Mouse (Mus musculus) cerebellum, adult 9-10 months (tissue): ENCODE measurements around the gene Umad1.

Experiments
- DNase-seq: peaks from one replicate; pipeline ENCODE4 v3.0.0; 2022

Gene Umad1

DNA sequence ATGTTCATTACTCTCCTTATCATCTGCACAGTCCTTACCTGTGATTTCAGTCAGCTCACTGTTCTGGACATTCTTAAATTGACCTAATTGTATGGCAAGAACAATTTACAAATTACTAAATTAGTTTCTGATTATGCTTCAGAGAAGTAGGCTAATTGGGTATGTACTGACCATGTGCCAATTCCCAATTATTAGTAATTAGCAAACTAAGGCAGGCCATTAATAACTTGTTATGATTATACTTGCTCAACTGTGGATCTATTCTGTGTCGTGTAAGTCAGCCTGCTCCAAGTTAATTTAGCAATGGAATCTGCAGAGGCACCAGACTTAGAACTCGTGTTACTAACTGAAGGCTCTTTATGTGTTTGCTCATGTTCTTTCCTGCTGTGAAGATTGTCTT is 114.0 kb downstream of the Umad1 start:
- no peak for DNase-seq

DNA sequence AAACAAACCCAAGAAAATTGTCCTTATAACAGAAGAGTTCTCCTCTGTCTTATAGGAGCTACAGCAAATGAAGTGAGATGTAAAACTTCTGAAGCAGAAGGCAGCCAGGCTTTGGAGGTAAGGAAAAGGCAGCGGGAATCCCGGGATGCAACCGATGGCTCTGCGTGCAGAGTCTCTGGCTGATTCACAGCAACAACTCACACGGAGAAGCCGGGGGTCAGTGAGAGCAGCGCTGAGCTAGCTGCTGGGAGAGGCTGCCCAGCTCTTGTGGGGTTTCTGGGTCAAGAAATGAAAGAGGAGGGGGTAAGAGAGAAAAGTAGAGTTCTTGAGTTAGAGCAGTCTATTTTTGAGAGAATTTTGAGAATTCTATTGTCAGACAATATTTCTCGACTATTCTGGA is 114.8 kb downstream of the Umad1 start:
- no peak for DNase-seq

DNA sequence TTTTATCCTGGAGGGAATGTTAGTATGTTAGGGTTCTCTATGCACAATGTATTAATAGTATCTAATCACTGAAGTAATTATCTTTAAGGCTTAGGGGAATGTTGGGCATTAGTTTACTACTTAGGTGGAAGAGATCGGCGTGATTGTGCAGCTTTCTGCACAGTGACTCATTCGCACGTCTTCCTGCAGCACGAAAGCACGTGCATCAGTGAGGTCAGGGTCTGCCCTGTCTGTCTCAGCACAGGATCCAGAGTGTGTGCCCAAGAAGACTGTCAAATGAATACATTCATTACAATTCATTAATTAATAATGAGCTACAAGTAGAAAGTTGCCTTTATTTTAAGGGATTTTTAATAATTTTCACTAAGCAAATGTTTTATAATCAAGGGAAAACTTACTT is 115.2 kb downstream of the Umad1 start:
- DNase-seq, result no peak

DNA sequence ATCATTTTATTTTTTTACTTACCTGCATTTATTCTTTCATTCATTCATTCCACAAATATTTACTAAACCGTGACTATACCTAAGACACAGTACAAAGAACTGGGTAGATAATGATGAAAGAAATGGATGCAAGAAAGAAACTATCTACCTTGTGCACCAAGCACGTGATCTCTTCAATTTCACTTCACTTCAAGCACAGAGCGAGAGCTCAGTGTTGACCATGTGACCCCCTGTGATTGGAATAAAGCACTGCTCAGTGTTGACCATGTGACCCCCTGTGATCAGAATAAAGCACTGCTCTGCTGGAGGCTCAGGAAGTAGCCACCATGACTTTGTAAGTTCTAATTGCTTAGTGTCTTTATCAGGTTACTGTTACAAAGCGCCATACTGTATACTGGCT is 115.6 kb downstream of the Umad1 start:
- DNase-seq, result no peak

DNA sequence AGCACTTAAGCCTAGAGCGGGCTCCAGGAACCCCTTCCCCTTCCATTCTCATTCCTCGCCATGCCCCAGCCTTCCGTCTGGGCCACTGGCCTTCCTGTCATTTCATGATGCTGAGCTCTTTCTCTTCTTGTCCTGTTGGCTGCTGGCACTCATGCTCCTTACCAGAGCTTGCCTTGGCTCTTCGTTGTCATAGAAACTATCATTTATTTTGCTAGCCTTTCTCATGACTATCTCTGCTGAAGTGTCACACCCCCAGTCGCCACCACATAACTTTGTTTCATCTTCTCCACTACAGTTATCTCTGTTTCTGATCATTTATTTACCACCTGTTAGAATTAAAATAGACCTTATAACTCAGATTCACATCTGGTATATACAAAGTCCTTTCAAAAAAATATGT is 117.3 kb downstream of the Umad1 start:
- DNase-seq, result no peak

DNA sequence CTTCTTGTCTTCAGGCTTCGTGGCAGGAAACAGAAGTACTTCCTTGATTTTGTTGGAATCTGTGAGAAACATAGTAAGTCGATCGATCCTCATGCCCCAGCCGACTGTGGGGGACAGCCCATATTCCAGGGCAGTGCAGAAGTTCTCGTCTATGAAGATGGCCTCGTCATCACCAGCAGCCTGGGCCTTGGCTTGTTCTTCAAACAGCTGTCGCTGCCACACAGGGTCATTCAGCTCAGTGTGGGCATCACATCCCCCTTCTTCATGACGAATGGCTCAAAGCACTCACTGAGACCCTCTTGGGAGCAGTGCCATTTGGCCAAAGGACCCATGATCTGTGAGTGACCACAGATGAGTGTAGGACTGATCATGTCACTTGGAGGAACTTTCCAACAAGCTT is 118.6 kb downstream of the Umad1 start:
- DNase-seq, result no peak

DNA sequence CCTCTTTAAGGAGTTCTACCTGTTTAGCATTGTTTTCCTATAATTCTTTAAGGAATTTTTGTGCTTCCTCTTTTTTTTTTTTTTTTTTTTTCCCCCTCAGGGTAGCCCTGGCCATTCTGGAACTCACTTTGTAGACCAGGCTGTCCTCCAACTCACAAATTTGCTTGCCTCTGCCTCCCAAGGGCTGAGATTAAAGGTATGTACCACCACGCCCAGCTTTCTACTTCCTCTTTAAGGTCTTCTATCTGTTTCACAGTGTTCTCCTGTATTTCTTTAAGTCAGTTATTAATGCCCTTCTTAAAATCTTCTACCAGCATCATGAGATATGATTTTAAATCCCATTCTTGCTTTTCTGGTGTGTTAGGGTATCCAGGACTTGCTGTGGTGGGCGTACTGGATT is 130.2 kb downstream of the Umad1 start:
- DNase-seq, result no peak

DNA sequence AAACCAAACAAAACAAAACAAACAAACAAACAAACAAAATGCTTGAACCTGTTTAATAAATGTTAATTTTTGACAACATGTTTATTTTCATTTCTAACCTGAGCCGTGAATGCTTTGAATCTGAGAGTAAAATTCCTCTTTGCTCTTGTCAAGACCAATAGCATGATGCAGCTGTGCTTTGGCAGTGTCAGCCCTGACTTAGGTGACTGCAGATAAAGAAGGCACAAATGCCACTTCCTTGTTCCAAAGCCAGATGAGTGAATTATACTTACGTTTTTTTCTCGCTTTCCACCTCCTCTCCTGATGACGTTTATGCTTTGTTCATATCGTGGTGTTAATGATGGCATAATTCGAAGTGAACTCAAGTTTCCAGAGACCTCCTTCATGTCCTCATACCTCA is 131.2 kb downstream of the Umad1 start:
- DNase-seq, result no peak

DNA sequence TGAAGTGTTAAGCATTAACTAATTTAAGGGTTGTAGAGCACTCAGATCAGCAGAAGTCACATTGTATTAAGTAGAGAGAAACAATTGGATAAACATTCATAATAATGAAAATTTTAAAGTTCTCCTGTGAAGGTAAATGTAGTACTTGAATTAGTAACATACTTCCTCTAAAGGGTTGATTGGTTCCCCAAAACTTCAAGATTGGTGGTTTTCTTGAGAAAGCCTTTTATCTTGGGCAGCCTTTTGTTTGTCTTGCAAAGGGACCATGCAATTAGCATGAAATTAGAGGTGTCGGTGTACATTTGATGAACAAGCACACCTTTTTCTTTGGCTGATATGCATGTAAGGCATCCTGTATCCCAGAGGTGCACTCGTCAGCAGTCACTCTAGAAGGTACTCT is 131.8 kb downstream of the Umad1 start:
- no peak for DNase-seq

DNA sequence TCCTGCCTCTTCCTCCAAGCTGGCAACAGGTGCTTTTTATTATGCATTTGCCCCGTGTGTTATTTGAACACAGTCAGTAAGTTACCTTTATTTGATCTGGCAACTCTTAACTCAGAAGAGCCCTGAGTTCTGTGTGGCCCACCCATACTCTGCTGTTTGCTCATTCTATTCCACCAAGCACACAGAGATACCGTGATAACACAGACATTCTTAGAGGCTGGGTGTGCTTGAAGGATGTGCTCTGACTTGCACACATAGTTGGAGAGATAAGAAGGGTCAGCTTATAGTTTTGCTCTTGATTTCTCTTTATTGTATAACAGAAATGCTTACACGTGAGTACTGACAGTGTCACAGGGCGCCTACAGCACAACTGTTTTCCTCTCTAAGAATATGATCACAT is 133.9 kb downstream of the Umad1 start:
- DNase-seq, result no peak

DNA sequence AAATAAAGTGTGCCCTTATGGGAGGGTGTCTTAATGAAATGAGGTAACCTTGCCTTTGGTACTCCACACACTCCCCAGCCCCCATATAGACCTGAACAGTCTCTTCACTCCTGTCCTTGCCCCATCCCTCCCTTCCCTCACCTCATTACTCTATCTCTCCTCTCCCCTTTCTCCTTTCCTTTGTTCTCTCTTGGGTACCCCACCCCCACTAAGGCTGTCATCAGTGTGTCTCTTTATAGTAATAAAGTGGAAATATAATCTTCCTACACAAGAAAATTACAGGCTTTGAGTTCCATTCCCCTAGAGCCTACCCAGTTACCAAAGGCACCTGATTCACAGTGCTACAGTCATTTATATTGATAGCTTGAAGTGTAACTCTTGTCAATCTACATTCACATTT is 135.0 kb downstream of the Umad1 start:
- no peak for DNase-seq

DNA sequence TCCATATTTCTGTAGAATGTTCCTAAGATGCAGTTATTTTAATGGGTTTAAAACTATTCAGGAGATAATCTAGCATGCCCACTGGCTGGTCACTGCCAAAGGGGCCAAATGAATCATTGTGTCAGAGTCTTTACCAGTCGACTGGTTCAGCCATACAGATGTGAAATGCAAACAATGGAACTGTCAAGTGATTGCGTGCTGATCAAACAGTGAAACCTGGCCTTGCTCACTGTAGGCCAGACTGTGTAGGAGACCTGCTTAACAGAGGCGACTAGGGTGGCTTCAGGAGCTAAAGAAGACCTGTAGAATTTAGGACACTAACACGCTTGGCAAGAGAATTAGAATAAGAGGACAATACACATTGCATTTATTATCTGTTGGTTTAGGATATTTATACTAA is 136.0 kb downstream of the Umad1 start:
- no peak for DNase-seq

DNA sequence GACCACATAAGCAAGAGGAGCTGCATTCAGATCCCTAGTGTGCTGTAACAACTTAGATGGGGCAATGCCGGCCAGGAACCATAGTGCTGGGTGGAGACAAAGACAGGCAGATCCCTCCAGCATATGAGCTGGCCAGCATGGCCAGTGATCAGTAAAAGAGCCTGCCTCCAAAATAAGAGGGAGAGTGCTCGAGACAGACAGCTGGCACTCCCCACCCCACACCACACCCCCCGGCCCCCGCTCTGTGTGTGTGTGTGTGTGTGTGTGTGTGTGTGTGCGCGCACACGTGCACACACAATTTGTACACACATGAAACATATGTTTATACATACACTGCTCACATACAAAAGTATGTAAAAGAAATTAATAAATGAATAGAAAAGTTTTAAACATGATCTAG is 138.2 kb downstream of the Umad1 start:
- no peak for DNase-seq

DNA sequence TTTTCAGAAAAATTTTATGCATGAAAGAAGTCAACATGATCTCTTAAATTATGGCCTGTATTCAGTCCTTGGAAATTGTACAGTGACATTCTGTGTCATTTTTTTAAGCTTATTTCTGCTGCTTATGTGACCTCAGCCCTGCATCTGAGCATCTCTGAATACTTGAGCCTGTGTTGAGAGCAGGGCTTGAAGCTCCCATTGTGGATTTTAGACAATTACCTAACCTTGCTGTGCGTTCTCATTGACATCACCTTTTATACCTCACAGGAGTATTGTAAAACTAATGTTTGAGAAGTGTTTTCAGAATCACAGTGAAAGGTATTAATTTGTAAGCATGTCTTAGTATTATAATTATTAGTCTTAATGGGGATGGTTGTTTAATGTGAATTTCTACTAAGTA is 140.6 kb downstream of the Umad1 start:
- DNase-seq, result no peak

DNA sequence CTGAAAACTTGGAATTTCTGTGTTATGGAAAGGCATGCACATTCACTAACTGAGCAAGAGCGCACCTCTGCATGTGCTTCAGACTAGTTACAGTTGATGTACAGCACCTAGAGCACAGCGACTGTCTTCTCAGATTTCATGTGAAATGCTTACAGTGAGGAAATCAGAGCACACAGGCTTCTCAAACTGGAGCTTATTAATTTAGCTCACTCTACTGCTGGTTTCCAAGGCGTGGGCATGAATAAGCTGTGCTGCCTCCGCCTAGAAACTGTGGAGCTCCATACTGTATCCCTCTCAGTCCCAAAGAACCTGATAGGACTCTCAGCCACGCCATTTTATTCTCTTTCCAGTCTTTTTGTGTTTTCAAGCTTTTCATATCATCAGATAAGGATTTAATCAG is 144.0 kb downstream of the Umad1 start:
- DNase-seq, result no peak

DNA sequence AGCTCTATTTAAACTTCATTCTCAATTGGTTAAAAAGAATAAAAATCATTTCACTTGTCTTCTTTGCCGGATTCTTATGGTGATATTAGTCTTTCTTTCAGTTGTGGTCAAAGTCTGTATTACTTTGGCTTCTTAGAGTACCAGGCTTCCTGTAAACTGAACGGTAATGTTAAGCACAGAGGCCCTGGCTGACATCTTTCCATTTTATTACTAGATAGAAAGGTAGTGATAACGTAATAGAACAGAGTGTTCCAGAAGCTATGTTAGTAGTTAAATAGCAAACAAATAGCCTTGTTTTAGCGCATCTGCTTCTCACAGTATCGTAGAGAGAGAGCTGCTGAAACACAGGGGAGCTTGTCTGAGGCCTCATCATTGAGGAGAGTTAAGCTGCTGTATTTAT is 146.8 kb downstream of the Umad1 start:
- no peak for DNase-seq

DNA sequence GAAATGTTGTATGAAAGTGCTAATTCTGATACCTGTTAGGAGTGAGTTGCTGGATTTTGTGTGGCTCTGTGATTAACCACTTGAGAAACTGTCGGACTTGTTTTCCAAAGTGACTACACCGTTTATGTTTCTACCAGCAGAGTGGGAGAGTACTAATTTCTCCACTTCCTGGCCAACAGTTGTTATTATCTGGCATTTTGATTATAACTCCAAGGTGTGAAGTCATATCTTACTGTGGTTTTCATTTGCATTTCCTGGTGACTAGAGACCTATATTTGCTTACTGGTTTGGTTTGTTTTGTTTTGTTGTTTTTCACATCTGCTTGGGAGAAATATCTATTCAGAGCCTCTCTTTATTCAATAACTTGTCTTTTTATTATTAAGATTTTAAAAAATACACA is 149.2 kb downstream of the Umad1 start:
- no peak for DNase-seq

DNA sequence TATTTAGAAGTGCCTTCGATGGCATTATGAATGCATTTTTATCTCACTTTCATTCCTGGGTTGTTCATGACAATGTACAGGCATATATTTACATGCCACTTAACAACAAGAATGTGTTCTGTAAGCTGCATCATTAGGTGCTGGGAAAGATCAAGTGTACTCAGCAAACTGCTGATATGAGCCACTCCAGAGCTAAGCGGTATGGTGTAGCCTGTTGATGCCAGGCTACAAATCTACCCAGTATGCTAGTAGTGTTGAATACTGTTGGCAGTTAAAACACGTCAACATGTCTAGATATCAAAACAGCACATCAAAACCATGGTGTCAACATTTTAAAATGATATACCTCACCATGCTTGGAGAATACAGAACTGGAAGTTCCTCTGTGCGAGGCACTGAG is 150.8 kb downstream of the Umad1 start:
- no peak for DNase-seq

DNA sequence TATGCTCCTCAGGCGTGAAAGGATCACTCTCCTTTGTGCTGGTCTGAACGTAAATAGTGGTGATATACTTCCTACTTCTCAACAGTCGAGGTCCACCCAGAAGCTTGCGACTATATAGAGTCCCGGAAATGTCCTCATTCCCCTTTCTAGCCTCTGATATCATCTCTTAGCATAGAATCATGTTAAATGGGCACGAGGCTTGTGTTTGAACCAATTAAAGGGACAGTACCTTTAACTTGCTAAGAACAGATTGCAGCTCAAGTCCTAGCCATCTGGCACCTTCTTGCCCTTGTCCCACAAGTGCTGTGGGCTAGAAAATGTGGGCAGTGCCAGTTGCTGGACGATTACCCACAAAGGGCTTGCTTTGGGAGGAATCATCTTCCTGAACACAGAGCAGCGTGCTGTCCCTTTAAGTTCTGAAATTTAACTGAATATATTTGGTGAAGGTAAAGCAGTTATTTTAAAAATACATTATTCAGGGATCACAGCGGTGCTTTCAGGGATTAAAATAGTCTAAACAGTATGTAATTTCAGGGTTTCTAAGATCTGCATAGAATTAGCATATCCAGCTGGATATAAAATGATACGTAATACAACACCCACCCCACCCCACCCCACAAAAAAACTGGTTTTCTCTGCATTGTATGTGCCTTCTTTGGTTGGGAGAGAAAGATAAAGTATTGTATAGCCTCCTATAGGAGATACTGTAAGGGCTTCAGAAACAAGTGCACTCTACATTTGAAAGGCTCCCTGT is 153.9 kb downstream of the Umad1 start:
- peak; percentile 89 for DNase-seq

DNA sequence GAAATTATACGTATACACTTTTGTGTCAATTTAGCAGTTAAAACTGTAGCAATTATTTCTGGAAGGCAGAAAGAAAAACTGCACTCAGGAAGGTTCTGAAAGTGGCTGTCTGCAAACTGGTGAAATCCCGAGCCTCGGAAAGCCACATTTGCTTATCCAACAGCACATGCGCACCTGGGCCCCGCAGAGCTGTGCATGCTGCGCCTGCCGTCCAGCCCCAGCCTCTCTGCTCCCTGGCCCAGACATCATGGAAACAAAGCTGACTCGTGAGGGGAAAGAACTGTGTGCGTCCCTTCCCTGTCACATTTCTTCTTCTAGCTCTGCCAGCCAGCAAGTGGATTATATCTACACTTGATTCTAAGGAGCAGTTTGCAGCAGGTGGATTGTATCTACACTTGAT is 154.9 kb downstream of the Umad1 start:
- peak; percentile 63 for DNase-seq

DNA sequence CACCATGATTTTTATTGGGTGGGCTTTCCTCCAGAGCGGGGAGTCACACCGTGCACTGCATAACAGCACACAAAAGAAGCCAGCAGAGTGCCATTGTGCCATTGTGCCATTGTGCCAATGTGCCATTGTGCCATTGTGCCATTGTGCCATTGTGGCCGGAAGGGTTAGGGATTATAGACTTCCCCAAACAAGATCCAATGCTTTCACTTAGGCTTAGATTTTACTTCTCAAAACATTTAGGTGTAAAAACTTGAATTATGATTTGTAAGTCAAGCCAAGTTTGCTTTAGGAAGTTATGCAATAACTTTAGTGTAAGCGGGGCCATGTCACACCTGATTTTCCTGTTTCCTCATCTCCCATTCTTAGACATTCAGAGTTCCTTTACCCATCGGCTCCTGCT is 156.7 kb downstream of the Umad1 start:
- no peak for DNase-seq

DNA sequence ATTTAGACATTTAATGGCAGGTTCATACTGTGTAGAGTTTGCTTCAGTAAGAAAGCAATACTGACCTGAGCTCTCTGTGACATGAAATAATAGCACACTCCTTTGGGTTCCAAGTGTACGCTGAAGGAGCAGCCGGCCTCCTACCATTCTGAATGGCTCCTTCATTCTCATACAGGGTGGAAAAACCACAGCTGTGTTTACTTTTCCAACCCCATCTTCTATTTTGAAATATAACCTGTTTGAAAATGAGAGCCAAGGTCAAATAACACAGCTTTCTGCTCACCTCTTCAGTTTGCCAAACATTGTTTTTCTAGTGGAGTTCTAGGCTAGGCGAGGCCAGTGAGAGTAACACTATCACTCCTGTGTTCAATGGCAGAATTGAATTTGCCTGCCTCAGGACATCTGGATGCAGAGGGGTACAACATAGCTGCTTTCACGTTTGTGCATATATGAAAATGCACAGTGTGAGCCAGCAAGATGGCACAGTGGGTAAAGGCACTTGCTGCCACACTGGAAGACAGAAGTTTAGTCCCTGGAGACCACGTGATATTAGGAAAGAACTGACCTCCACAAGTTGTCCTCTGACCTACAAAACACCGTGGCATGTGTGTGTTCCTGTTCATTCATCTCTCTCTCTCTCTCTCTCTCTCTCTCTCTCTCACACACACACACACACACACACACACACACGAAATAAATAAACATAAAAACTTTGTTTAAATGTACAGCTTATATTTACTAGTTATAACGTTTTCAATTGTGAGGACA is 157.9 kb downstream of the Umad1 start:
- DNase-seq, result no peak

DNA sequence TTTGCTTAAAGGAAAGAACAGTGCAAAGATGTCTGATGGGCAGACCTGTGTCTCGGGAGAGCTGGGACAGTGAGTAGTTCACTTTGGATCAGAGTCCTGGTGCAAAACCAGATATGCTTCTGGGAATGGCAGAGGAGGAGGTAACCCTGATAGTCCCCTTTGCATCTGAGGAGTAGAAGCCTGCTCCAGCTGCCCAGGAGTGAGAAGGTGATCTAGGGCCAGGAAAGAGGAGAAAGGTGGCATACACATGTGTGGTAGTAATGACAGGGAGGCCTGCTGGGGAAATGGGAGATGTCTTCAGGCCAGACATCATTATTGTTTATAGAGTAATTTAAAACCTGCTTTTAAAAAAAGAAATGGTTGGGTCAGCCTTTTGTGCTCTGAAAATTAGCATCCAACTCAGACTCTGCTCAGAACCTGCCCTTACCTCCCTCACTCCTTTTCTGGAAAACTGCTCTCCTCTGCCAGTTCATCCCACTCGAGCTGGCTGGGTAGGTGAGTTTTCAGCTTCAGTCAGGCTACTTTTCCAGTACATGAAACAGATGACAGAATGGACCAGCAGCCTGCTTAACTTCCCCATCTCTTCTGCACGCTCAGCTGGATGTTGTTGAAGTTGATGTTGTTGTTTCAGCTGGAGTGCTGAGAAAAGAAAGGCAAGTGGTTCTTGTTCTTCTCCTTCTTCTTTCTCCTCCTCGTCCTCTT is 160.5 kb downstream of the Umad1 start:
- no peak for DNase-seq

DNA sequence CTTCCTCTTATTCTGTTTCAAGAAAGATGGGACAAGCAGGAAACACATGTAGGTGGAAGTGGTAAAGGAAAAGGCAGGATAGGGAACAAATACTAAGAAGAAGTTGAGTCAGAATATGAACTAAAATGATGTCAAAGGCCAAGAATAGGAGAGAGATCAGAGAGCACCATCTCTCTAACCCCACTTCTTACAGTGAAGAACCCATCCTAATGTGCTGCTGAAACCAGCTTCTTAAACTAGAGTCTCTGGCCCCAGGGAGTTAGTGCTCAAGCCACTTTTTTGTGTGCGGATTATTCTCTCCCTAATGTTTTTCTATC is 161.1 kb downstream of the Umad1 start:
- no peak for DNase-seq
